Comparison of ENCODE assay signal across 9 mouse cellular contexts in the genomic region with DNA sequence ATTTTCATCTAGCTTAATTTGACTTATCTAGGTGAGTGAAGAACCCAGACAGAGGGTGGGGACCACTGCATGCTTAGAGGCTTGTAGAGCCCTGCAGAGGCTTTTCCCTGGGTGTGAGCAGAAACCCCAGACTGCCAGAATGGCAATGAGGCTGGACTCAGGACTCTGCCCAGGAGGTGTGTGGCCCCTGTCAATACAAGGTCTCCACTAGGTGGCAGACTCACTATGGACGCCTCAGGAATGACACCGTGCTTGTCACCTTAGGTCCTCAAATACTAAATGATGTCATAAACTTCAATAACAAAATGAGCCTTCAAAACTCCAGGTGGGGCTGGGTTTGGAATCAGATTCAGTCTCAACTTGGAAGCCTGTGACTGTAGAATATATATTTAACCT. TPM values are rescaled to one million over a fixed set of nuclear protein-coding genes. Genes with fewer than 3 reads are reported as not detected.
A peak's percentile ranks its signal among the peaks of the same experiment; 100 is the strongest.
DNase-seq lines count a peak whose midpoint lies in the region; ATAC-seq and TF ChIP-seq lines count a peak whose summit lies in the region.
"Had no signal": no experiment of that assay in that cellular context is flagged by ENCODE, and none has a peak within 500 bp of the region (broad histone marks: within the 10 kb centered on the region; RNA-seq: fewer than 3 reads in every experiment).

No protein-coding gene starts in this region.

- no peak overlapping the region for H3K27ac ChIP-seq in hindbrain, embryonic 11.5 days (ENCODE audit: low read depth, low read length)
- no peak overlapping the region for H3K27ac ChIP-seq in hindbrain, embryonic 14.5 days
- H3K27ac ChIP-seq in ES-E14 (ENCODE audit: insufficient read depth, low read depth, low read length, poor library complexity, severe bottlenecking) = no peak overlapping the region; the same call in 1 of the 2 replicates
- H3K27ac ChIP-seq in embryonic fibroblast, embryonic 13.5 days (ENCODE audit: insufficient read depth, low read length) = no peak overlapping the region
- no peak overlapping the region for H3K27ac ChIP-seq in liver, embryonic 14.5 days
- H3K27ac ChIP-seq: embryonic facial prominence, embryonic 15.5 days had no signal

- DNase-seq in hindbrain, embryonic 11.5 days (ENCODE audit: low spot score) = peak; percentile 19
- DNase-seq in hindbrain, embryonic 14.5 days (ENCODE audit: low spot score) = no peak
- DNase-seq in ES-E14 (ENCODE audit: low read depth, low spot score) = peak; percentile 72
- DNase-seq in liver, embryonic 14.5 days (ENCODE audit: low read depth in 3 of 3, low spot score in 3 of 3) = peak in 2 of 3 experiments; percentile 48 to 56
- DNase-seq in spleen, postnatal 14 days (ENCODE audit: low spot score in 2 of 2) = peak; percentile 15 to 45
- no peak for DNase-seq in urinary bladder, adult 2 months (ENCODE audit: low spot score)
- DNase-seq in layer of hippocampus, postnatal 14 days (ENCODE audit: low spot score in 2 of 2) = no peak

- H3K4me1 ChIP-seq in hindbrain, embryonic 11.5 days (replicated peaks; ENCODE audit: control insufficient read depth, insufficient read depth, low read length) = no peaks in the 10 kb centered on the region
- H3K4me1 ChIP-seq in hindbrain, embryonic 14.5 days (replicated peaks; ENCODE audit: control insufficient read depth, insufficient read depth, low read length) = no peaks in the 10 kb centered on the region
- H3K4me1 ChIP-seq in ES-E14 (ENCODE audit: control insufficient read depth in 2 of 2, insufficient read depth in 2 of 2, low read length in 2 of 2, poor library complexity in 1 of 2) = peaks cover 6 to 19% of the 10 kb centered on the region in 2 experiments
- H3K4me1 ChIP-seq in embryonic fibroblast, embryonic 13.5 days (ENCODE audit: control insufficient read depth, insufficient read depth, low read length) = no peaks in the 10 kb centered on the region
- H3K4me1 ChIP-seq in liver, embryonic 14.5 days (replicated peaks; ENCODE audit: control insufficient read depth in 2 of 2, insufficient read depth in 2 of 2, low read length in 1 of 2) = no peaks in the 10 kb centered on the region
- H3K4me1 ChIP-seq: embryonic facial prominence, embryonic 15.5 days had no signal

- no peaks in the 10 kb centered on the region for H3K9me3 ChIP-seq in hindbrain, embryonic 11.5 days (ENCODE audit: control insufficient read depth, low read length)
- no peaks in the 10 kb centered on the region for H3K9me3 ChIP-seq in hindbrain, embryonic 14.5 days (ENCODE audit: control insufficient read depth, low read length)
- H3K9me3 ChIP-seq in ES-E14 (ENCODE audit: control insufficient read depth, insufficient read depth, low read depth, low read length) = no peaks in the 10 kb centered on the region
- H3K9me3 ChIP-seq in liver, embryonic 14.5 days (ENCODE audit: control insufficient read depth, low read length) = no peaks in the 10 kb centered on the region
- H3K9me3 ChIP-seq: embryonic facial prominence, embryonic 15.5 days had no signal

- H3K9ac ChIP-seq in hindbrain, embryonic 11.5 days (ENCODE audit: low read depth, low read length) = no peak overlapping the region
- no peak overlapping the region for H3K9ac ChIP-seq in hindbrain, embryonic 14.5 days
- no peak overlapping the region for H3K9ac ChIP-seq in ES-E14 (ENCODE audit: insufficient read depth, low read depth, low read length, poor library complexity, severe bottlenecking)
- no peak overlapping the region for H3K9ac ChIP-seq in liver, embryonic 14.5 days (replicated peaks)
- H3K9ac ChIP-seq: embryonic facial prominence, embryonic 15.5 days had no signal

- H3K4me2 ChIP-seq in hindbrain, embryonic 11.5 days (replicated peaks; ENCODE audit: low read depth, low read length) = no peak overlapping the region
- H3K4me2 ChIP-seq in hindbrain, embryonic 14.5 days (replicated peaks) = no peak overlapping the region
- no peak overlapping the region for H3K4me2 ChIP-seq in liver, embryonic 14.5 days (ENCODE audit: low read depth)
- H3K4me2 ChIP-seq: embryonic facial prominence, embryonic 15.5 days had no signal

- H3K36me3 ChIP-seq in hindbrain, embryonic 11.5 days (ENCODE audit: control insufficient read depth, insufficient read depth, low read length) = no peaks in the 10 kb centered on the region
- no peaks in the 10 kb centered on the region for H3K36me3 ChIP-seq in hindbrain, embryonic 14.5 days (replicated peaks; ENCODE audit: control insufficient read depth, insufficient read depth)
- no peaks in the 10 kb centered on the region for H3K36me3 ChIP-seq in ES-E14 (ENCODE audit: control insufficient read depth, insufficient read depth, low read length, poor library complexity, severe bottlenecking)
- H3K36me3 ChIP-seq in liver, embryonic 14.5 days (replicated peaks; ENCODE audit: control insufficient read depth, insufficient read depth, low read depth) = no peaks in the 10 kb centered on the region
- H3K36me3 ChIP-seq: embryonic facial prominence, embryonic 15.5 days had no signal

- ATAC-seq in hindbrain, embryonic 11.5 days (ENCODE audit: low FRiP score) = no peak
- no peak for ATAC-seq in hindbrain, embryonic 14.5 days (ENCODE audit: low FRiP score)
- peak; percentile 68 for ATAC-seq in liver, embryonic 14.5 days (ENCODE audit: insufficient read depth)

- no peak for TF ChIP-seq EP300 in liver, embryonic 14.5 days (IDR thresholded peaks at IDR 0.05; ENCODE audit: low read depth)

- in situ Hi-C loops in ES-E14 (cut with MboI; ENCODE audit: low sequenced_read_pairs in 2 of 2, unreplicated experiment in 2 of 2) = no loop called here

- H3K27me3 ChIP-seq in hindbrain, embryonic 11.5 days (ENCODE audit: control insufficient read depth, insufficient read depth, low read length) = no peaks in the 10 kb centered on the region
- H3K27me3 ChIP-seq in hindbrain, embryonic 14.5 days (ENCODE audit: control insufficient read depth, insufficient read depth, low read length) = no peaks in the 10 kb centered on the region
- no peaks in the 10 kb centered on the region for H3K27me3 ChIP-seq in liver, embryonic 14.5 days (ENCODE audit: control insufficient read depth, insufficient read depth, low read length)
- H3K27me3 ChIP-seq: embryonic facial prominence, embryonic 15.5 days had no signal

- peak; percentile 30; the same call in 1 of the 2 replicates for TF ChIP-seq CTCF in embryonic fibroblast, embryonic 13.5 days (IDR thresholded peaks at IDR 0.05; ENCODE audit: borderline replicate concordance, insufficient read depth, low read length)
- peak; percentile 92 for TF ChIP-seq CTCF in liver, embryonic 14.5 days (IDR thresholded peaks at IDR 0.05; ENCODE audit: low read depth)

- no peak for TF ChIP-seq POLR2A in embryonic fibroblast, embryonic 13.5 days (IDR thresholded peaks at IDR 0.05; ENCODE audit: low read depth, low read length)

- WGBS in hindbrain, embryonic 11.5 days = 58% methylated on average over 2 of the region's 2 CpGs
- WGBS in hindbrain, embryonic 14.5 days = 44% methylated on average over 2 of the region's 2 CpGs
- WGBS in liver, embryonic 14.5 days (ENCODE audit: insufficient replicate concordance) = 20% methylated on average over 2 of the region's 2 CpGs

- no peak overlapping the region for H3K4me3 ChIP-seq in hindbrain, embryonic 11.5 days (ENCODE audit: low read depth, low read length)
- no peak overlapping the region for H3K4me3 ChIP-seq in hindbrain, embryonic 14.5 days (replicated peaks; ENCODE audit: low read length)
- no peak overlapping the region for H3K4me3 ChIP-seq in ES-E14 (ENCODE audit: insufficient read depth in 1 of 2, low read depth in 1 of 2, low read length in 2 of 2, poor library complexity in 1 of 2, severe bottlenecking in 1 of 2)
- H3K4me3 ChIP-seq in embryonic fibroblast, embryonic 13.5 days (ENCODE audit: insufficient read depth, low read length) = no peak overlapping the region
- no peak overlapping the region for H3K4me3 ChIP-seq in liver, embryonic 14.5 days (ENCODE audit: insufficient read depth in 1 of 2, low read depth in 2 of 2, low read length in 2 of 2)
- H3K4me3 ChIP-seq: embryonic facial prominence, embryonic 15.5 days had no signal

RNA-seq across cellular contexts. Expression of a gene that starts 19.9 kb away (rescaled TPM):
- not detected in 2 replicates for polyA plus RNA-seq in hindbrain, embryonic 11.5 days (2014; fragmentation: Nextera tagmentation; extraction: Ambion mirVana)
- polyA plus RNA-seq in hindbrain, embryonic 14.5 days (2014; fragmentation: Nextera tagmentation; extraction: Ambion mirVana) = not detected in 2 replicates
- total RNA-seq in ES-E14 (2012; rRNA removed) = not detected in 2 replicates
- not detected in 2 replicates for polyA plus RNA-seq in embryonic fibroblast, embryonic 13.5 days (2011; ENCODE audit: insufficient read length, low read depth, missing spikeins)
- polyA plus RNA-seq in liver, embryonic 14.5 days (2012; rRNA removed) = 0.13 and 0.19 TPM in 2 replicates
- 0.33 and 0.38 TPM in 2 replicates for polyA plus RNA-seq in liver, embryonic 14.5 days (2014; fragmentation: Nextera tagmentation; extraction: Ambion mirVana)
- polyA plus RNA-seq in urinary bladder, adult 2 months (2012; rRNA removed) = not detected in 2 replicates
- not detected for total RNA-seq in layer of hippocampus, postnatal 14 days (2021)
- polyA plus RNA-seq: embryonic facial prominence, embryonic 15.5 days had no signal

RNA-seq across cellular contexts. Expression of a gene that starts 36.4 kb away (rescaled TPM):
- 83.3 and 84.3 TPM in 2 replicates for polyA plus RNA-seq in hindbrain, embryonic 11.5 days (2014; fragmentation: Nextera tagmentation; extraction: Ambion mirVana)
- polyA plus RNA-seq in hindbrain, embryonic 14.5 days (2014; fragmentation: Nextera tagmentation; extraction: Ambion mirVana) = 71.3 and 74.9 TPM in 2 replicates
- 52.4 and 75.8 TPM in 2 replicates for total RNA-seq in ES-E14 (2012; rRNA removed)
- 52.0 and 58.6 TPM in 2 replicates for polyA plus RNA-seq in embryonic fibroblast, embryonic 13.5 days (2011; ENCODE audit: insufficient read length, low read depth, missing spikeins)
- 10.8 and 29.5 TPM in 2 replicates for polyA plus RNA-seq in liver, embryonic 14.5 days (2012; rRNA removed)
- 87.1 and 87.7 TPM in 2 replicates for polyA plus RNA-seq in liver, embryonic 14.5 days (2014; fragmentation: Nextera tagmentation; extraction: Ambion mirVana)
- 35.7 and 48.1 TPM in 2 replicates for polyA plus RNA-seq in urinary bladder, adult 2 months (2012; rRNA removed)
- 10 to 100 TPM; 32.9 to 40.7 TPM for total RNA-seq in layer of hippocampus, postnatal 14 days (2021)

RNA-seq across cellular contexts. Expression of a gene that starts 36.7 kb away (rescaled TPM):
- polyA plus RNA-seq in hindbrain, embryonic 11.5 days (2014; fragmentation: Nextera tagmentation; extraction: Ambion mirVana) = 12.6 and 17.9 TPM in 2 replicates
- polyA plus RNA-seq in hindbrain, embryonic 14.5 days (2014; fragmentation: Nextera tagmentation; extraction: Ambion mirVana) = 17.4 and 18.3 TPM in 2 replicates
- 44.0 and 45.7 TPM in 2 replicates for total RNA-seq in ES-E14 (2012; rRNA removed)
- 13.7 and 16.3 TPM in 2 replicates for polyA plus RNA-seq in embryonic fibroblast, embryonic 13.5 days (2011; ENCODE audit: insufficient read length, low read depth, missing spikeins)
- polyA plus RNA-seq in liver, embryonic 14.5 days (2012; rRNA removed) = 13.2 and 14.2 TPM in 2 replicates
- 11.2 and 12.9 TPM in 2 replicates for polyA plus RNA-seq in liver, embryonic 14.5 days (2014; fragmentation: Nextera tagmentation; extraction: Ambion mirVana)
- 19.9 and 21.9 TPM in 2 replicates for polyA plus RNA-seq in urinary bladder, adult 2 months (2012; rRNA removed)
- 10 to 100 TPM; 16.5 to 16.7 TPM for total RNA-seq in layer of hippocampus, postnatal 14 days (2021)

RNA-seq across cellular contexts. Expression of a gene that starts 37.7 kb away (rescaled TPM):
- 101 and 103 TPM in 2 replicates for polyA plus RNA-seq in hindbrain, embryonic 11.5 days (2014; fragmentation: Nextera tagmentation; extraction: Ambion mirVana)
- polyA plus RNA-seq in hindbrain, embryonic 14.5 days (2014; fragmentation: Nextera tagmentation; extraction: Ambion mirVana) = 124 and 146 TPM in 2 replicates
- total RNA-seq in ES-E14 (2012; rRNA removed) = 53.7 and 89.6 TPM in 2 replicates
- 84.1 and 85.6 TPM in 2 replicates for polyA plus RNA-seq in embryonic fibroblast, embryonic 13.5 days (2011; ENCODE audit: insufficient read length, low read depth, missing spikeins)
- 80.7 and 117 TPM in 2 replicates for polyA plus RNA-seq in liver, embryonic 14.5 days (2012; rRNA removed)
- 353 and 363 TPM in 2 replicates for polyA plus RNA-seq in liver, embryonic 14.5 days (2014; fragmentation: Nextera tagmentation; extraction: Ambion mirVana)
- polyA plus RNA-seq in urinary bladder, adult 2 months (2012; rRNA removed) = 77.0 and 77.6 TPM in 2 replicates
- 100 to 1,000 TPM; 137 to 141 TPM for total RNA-seq in layer of hippocampus, postnatal 14 days (2021)

Comparison
In these comparisons a context has a peak if more than half of its experiments do, and no peak if none do; other contexts are left out.
1. DNase-seq: peak in hindbrain, embryonic 11.5 days (single experiment), ES-E14 (single experiment), liver, embryonic 14.5 days (2 of 3) and spleen, postnatal 14 days (2 of 2); none in hindbrain, embryonic 14.5 days (single experiment), urinary bladder, adult 2 months (single experiment) and layer of hippocampus, postnatal 14 days (0 of 2).